Mouse (Mus musculus) heart, postnatal 10 days (tissue): ENCODE data around the gene B4galt3. TPM values are rescaled to one million over a fixed set of nuclear protein-coding genes. Genes with fewer than 3 reads are reported as not detected.
"Not testable (repeated sequence)": the region's sequence is repeated elsewhere in the genome, so short reads cannot be mapped to it uniquely, and the experiment has no call there.

ENCODE experiments used
- DNase-seq, 2 experiments: peaks; one replicate each; pipeline ENCODE4 v3.0.0; 2021
- intact Hi-C: fragments of 180-260 bp; cut with DNase I; formaldehyde crosslinking; loops from one replicate; pipeline ENCODE4 v1.15.1; 2025
- total RNA-seq, 2 experiments: library from RNA; stranded (reverse); gene quantifications; 2 replicates each; pipeline ENCODE4 v1.2.3; 2021

Gene B4galt3
- total RNA-seq, 2 experiments from 2014 or later = 28.0 to 28.6 TPM

- intact Hi-C loops = loop anchor here (1.0 to 10.0 kb wide), 3 partner anchors 34 to 167 kb away; partner anchors contain the start of genes Apoa2 and Cfap126
- DNase-seq = peak; percentile 91 to 92
Observed at GRCm38 (mm10) chr1:171281528-171281923, 11.4 kb downstream of the B4galt3 start.

- DNase-seq = no peak
- intact Hi-C loops = loop anchor here (10.0 kb wide), 1 partner anchor 167 kb away; the partner anchor contains the start of gene Cfap126
Observed at GRCm38 (mm10) chr1:171282086-171282805, 12.1 kb downstream of the B4galt3 start.

DNA sequence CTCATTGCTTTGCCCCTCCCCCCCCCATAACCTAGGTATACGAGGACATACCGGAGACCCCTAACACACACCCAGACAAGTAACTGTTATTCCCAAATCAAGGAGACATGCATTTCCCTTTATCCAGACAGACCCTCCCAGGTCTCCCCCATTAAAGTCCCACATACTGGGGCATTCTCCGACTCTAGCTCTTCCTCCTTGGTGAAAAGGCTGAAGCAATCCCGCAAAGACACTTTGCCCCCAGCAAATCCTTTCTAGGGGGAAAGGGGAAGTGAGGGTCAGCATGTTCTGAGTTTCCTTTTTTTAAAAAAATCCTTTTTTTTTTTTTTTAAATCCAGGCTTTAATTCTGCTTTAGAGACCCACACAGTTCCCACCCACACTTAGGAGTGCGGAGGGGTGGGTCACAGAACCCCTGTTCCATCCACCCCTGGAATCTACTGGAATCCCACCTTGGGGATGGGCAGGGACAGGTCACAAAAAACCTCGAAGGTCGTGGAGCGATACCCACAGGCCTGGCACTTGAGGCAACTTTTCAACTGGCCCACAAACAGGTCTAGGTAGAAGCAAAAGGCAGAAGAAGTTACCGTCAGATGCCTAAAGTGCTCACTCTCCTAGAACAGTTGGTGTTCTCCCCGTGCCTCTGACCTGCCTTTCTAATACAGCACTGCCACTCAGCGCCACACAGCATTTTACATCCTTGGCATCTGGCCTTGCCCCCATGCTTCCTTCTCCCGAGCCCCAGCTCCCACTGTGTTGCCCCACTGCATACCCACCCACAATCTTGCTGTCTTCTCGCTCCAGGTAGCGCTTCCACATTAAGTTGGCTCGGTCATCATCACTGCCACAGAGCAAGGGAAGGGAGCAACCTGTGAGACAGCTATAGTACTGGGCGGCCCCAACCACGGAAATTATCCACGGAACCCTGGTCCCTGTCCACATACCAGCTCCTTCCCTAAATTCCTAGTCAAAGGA is 13.3 kb downstream of the B4galt3 start:
- no peak for DNase-seq
- intact Hi-C loops = loop anchor here (10.0 kb wide), 1 partner anchor 169 kb away; the partner anchor contains the start of gene Cfap126

- intact Hi-C loops = loop anchor here (10.0 kb wide), 1 partner anchor 170 kb away; the partner anchor contains the start of gene Cfap126
- no peak for DNase-seq
Observed at GRCm38 (mm10) chr1:171284491-171284890, 14.4 kb downstream of the B4galt3 start.

DNA sequence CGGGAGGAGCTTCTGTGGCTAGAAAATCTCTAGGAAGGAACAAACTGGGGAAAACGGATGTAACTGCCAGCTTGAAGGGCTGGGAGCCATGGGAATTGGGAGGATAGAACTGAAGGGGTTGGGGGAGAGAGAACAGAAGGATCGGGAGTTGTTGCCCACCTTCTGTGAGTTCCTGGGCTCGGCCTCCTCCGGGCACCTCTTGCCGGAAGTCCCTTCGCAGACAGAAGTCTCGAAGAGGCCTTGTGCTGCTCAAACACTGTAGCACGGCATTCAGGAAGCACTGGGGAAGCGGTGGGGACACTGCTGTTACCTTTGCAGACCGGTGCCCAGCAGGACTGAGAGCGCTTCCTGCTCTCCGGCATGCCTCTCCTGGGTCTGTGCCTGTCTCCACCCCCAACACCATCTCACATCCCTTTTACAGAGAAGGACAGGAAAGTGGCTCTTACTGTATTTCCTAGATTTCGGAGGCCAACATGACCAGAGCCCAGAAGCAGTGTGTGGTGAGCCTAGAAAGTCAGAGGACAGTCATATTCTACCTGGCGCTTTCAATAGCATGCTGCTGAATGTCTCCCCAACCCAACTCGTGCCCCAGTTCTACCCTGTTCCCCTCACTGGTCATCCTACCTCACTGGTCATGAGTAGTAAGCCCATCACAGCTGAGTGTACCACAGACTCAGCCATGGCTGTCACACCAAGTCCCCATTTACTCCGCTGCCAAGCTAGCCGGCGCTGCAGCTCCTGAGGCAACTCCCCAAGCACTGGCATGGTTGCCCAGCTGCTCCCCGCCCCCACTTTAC is 15.2 kb downstream of the B4galt3 start:
- intact Hi-C loops = loop anchor here (10.0 kb wide), 1 partner anchor 170 kb away; the partner anchor contains the start of gene Cfap126
- DNase-seq = no peak

DNA sequence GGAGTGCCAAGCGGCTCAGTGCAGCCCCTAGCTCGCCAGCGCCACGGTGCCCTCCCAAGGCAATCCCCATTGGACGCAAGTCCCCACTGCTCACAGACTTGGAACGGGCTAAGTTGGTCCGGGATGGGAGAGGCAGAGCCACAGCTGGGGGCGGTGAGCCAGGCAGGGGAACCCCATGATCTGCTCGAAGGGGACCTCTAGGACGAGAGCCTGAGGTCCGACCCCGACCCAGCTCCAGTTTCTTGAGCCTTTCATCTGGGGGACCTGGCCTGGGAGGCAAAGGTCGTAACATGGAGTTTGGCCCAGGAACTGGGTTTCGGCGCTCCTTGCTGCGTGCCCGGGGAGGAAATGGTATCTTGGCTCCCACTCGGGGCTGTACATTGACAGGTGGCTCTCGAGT is 16.4 kb downstream of the B4galt3 start:
- intact Hi-C loops = loop anchor here (10.0 kb wide), 1 partner anchor 172 kb away; the partner anchor contains the start of gene Cfap126
- DNase-seq = no peak

- intact Hi-C loops = loop anchor here (10.0 kb wide), 1 partner anchor 173 kb away; the partner anchor contains the start of gene Cfap126
- peak; percentile 96 for DNase-seq
Observed at GRCm38 (mm10) chr1:171287136-171288081, 17.3 kb downstream of the B4galt3 start, which contains the start of gene Usp21. Usp21 (minus strand) TSS chr1:171287991.

DNA sequence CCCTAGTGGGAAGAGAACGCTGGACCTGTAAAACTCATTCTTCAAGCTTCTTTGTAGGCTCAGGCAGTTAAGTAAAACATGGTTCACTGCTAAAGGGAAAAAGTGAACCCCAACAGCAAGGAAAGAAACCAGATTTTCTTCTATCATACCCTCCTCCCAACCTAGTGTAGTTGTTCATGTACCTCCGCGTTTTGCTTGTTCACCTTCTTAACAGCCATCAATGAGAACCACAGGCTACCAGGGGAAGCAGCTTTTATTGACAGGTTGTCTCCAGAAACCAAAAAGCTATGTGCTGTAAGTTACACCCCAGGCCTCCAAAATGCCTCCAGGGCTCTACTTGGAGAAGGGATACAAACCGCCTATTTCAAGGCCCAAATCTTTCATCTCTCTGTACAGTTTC is 18.2 kb downstream of the B4galt3 start:
- intact Hi-C loops = loop anchor here (10.0 kb wide), 1 partner anchor 174 kb away; the partner anchor contains the start of gene Cfap126
- DNase-seq = no peak

GRCm38 (mm10) chr1:171293351-171293750 is 23.2 kb downstream of the B4galt3 start:
- intact Hi-C loops = no loop called here
- DNase-seq = no peak

DNA sequence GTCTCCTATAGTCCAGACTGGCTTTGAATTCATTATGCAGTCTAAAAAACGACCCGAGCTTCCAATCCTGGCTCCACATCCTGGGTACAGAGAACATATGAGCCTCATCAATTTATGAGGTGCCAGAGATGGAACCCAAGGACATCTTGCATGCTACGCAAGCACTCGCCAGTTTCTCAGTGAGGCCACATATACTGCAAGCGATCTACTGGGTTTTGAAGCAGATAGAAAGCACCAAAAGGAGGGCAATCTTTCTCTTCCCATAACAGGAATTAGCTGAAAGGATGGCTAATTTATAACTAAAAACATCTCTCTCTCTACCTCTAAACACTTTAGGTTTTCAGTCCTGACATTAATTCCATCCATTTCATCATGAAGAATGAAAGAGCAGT is 23.8 kb downstream of the B4galt3 start:
- intact Hi-C loops = loop anchor here (2.0 kb wide), 1 partner anchor 35 kb away; the partner anchor contains the start of gene Dedd
- DNase-seq = no peak

GRCm38 (mm10) chr1:171294298-171295062 is 24.4 kb downstream of the B4galt3 start, which contains the start of gene Ufc1:
Ufc1 (minus strand) TSS chr1:171295024.
- intact Hi-C loops = loop anchor here (2.0 kb wide), 1 partner anchor 34 kb away; the partner anchor contains the start of gene Dedd
- DNase-seq = peak; percentile 90 to 92

DNA sequence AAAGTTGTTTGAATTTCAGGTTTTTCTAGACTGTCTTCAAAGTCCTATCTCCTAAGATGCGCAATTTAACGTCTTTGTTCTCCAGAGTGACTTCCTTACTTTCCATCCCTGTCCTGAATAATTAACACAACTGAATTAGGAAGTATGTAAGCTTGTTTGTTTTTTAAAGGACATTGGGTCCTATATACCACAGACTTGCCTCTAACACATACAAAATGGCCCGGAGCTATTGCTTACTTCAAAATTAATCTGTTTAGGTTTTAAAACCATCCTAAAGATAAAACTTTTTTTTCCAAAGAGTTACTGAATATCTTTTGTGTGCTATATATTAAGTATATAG is 24.9 kb downstream of the B4galt3 start:
- intact Hi-C loops = loop anchor here (2.0 kb wide), 1 partner anchor 34 kb away; the partner anchor contains the start of gene Dedd
- DNase-seq = no peak

DNA sequence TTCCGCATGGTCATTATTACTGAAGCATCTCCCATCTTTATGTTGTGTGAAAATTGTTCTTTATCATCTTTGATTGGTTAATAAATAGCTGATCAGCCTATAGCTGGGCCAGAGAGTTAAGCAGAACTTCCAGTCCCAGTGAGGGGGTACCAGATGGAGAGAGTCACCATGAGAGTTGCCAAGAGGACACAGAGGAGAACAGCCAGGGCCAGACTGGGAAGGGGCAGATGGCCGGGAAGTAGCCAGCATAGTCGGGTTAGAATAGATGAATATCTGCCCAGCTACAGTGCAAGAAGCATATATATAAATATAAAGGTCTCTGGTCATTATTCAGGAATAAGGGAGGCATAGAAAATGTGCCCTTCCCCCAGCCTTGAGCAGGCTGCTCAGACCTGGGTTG is 28.1 kb downstream of the B4galt3 start:
- intact Hi-C loops = no loop called here

DNA sequence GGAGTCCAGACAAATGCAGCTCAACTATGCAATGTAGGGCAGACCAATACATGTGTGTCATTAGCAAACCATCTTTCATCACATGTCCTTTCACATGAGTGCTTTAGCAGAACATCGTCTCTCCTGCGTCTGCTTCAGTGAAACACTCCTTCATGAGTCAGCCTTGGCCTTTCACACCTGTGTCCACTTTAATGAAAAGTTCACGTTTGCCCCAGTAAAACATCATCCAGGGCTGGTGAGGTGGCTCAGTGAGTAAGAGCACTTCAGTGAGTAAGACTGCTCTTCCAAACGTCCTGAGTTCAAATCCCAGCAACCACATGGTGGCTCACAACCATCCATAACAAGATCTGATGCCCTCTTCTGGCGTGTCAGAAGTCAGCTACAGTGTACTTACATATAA is 36.0 kb downstream of the B4galt3 start:
- intact Hi-C loops, DNase-seq: not testable (repeated sequence)

More for the DNA sequence above, 28.1 kb downstream of the B4galt3 start:
- no peak for DNase-seq

- intact Hi-C loops = no loop called here
- no peak for DNase-seq
Observed at GRCm38 (mm10) chr1:171309321-171309720, 39.2 kb downstream of the B4galt3 start.

- DNase-seq = no peak
- intact Hi-C loops = loop anchor here (2.0 kb wide), 1 partner anchor 61 kb away; no protein-coding TSS in a partner anchor
Observed at GRCm38 (mm10) chr1:171319748-171320147, 49.6 kb downstream of the B4galt3 start.

- no peak for DNase-seq
- intact Hi-C loops = loop anchor here (2.0 kb wide), 1 partner anchor 61 kb away; no protein-coding TSS in a partner anchor
Observed at GRCm38 (mm10) chr1:171320151-171320550, 50.0 kb downstream of the B4galt3 start.

DNA sequence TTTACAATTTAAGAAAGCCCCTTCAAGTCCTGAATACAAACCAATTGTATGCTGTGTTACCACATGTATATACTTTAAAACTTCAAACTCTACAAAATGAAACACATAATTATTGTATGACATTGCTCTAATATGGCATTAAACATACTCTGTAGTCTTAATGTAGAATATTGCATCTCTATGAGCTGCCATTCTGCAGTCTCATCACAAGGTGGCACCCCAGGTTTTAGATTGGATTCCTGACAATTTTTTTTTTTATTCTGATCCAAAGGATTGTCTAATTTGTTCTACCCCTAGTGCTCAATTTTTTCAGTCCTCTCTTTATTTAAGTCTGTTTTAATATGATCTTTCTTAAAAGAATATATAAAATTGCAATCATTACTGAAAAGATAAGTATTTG is 51.3 kb downstream of the B4galt3 start:
- DNase-seq = peak in 1 of 2 experiments; percentile 51
- intact Hi-C loops = loop anchor here (1.0 to 2.0 kb wide), 2 partner anchors 36 to 59 kb away; no protein-coding TSS in a partner anchor
